Mouse (Mus musculus) E14TG2a.4 (cell line): ENCODE results near the gene Tent5c.

Experiments used
- H3K27me3 ChIP-seq: 2 replicates; pipeline ENCODE4 v1.6.1; 2014; ENCODE audit warnings: low read length, control low read depth; ENCODE audit not compliant: insufficient read depth
- H3K36me3 ChIP-seq: 2 replicates; pipeline ENCODE4 v1.6.1; 2014; ENCODE audit warnings: low read length, control low read depth; ENCODE audit not compliant: insufficient read depth
- H3K4me1 ChIP-seq: replicated peaks from 2 replicates; pipeline ENCODE4 v1.6.1; 2014; ENCODE audit warnings: low read depth, low read length, control low read depth
- H3K4me3 ChIP-seq: replicated peaks from 2 replicates; pipeline ENCODE4 v1.5.1; 2014; ENCODE audit warnings: mild to moderate bottlenecking, low read length
- H3K9me3 ChIP-seq: 2 replicates; pipeline ENCODE4 v1.6.1; 2014; ENCODE audit warnings: low read length, control low read depth
- CTCF ChIP-seq: conservative IDR thresholded peaks from 2 replicates; pipeline ENCODE4 v1.5.1; 2014; ENCODE audit warnings: low read length
- NANOG ChIP-seq: IDR thresholded peaks from 2 replicates; pipeline ENCODE4 v1.6.1; 2014; ENCODE audit warnings: borderline replicate concordance, low read length, mixed read lengths
- POU5F1 ChIP-seq: IDR thresholded peaks from 2 replicates; pipeline ENCODE4 v1.6.1; 2014; ENCODE audit warnings: low read length, borderline replicate concordance

Gene Tent5c

DNA sequence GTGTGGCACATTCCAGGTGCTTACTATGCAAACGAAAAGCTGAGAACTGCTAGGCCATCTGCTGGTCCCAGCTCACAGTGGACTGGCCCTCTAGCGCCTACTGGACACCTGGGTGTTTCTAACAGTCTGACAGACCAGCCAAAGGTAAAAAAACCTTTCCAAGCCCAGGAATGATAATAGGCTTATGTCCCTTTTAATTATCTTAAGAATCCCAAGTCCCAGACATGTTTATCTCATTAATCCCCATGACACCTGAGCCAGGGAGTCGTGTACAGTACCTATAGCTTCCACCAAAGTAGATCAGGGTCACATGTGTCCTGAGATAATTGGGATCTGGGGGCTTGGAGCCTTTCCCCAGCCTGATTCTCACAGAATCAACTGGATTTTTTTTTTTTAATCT, 7.0 kb upstream of the Tent5c start:
- peaks cover 22% of the 10 kb centered on the region for H3K9me3 ChIP-seq
- H3K36me3 ChIP-seq: peaks cover 6% of the 10 kb centered on the region; the same call in 1 of the 2 replicates
- TF ChIP-seq NANOG: no peak
- TF ChIP-seq POU5F1: no peak
- no peak for TF ChIP-seq CTCF

DNA sequence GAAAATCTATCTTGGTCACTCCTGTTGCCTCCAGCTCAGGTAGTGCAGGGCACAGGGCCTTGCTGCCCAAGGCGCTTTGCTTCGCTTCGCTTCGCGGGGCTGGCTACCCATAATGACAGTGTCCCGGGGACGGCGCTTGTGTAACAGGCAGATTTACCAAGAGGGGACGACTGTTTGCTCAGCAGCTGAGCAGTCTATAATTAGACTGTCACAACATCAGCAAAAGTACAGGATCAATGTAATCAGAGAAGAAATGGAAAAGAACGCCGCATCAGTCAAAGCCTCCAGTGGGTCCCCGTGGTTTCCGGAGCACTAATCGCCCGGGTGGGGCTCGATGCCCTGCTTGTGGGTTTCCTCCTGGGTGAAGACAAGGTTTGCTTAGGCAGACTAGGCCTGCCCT, 6.3 kb upstream of the Tent5c start:
- TF ChIP-seq POU5F1: no peak
- TF ChIP-seq CTCF: no peak
- TF ChIP-seq NANOG: no peak
- peaks cover 17% of the 10 kb centered on the region for H3K9me3 ChIP-seq
- peaks cover 6% of the 10 kb centered on the region; the same call in 1 of the 2 replicates for H3K36me3 ChIP-seq
- H3K4me1 ChIP-seq: peaks cover 35% of the 10 kb centered on the region
- no peak overlapping the region for H3K4me3 ChIP-seq
- H3K27me3 ChIP-seq: no peaks in the 10 kb centered on the region

More for the DNA sequence above, 7.0 kb upstream of the Tent5c start:
- Histone ChIP-seq H3K4me1 (peaks cover 30% of the 10 kb centered on the region), H3K4me3 (no peak overlapping the region), H3K27me3 (no peaks in the 10 kb centered on the region)

DNA sequence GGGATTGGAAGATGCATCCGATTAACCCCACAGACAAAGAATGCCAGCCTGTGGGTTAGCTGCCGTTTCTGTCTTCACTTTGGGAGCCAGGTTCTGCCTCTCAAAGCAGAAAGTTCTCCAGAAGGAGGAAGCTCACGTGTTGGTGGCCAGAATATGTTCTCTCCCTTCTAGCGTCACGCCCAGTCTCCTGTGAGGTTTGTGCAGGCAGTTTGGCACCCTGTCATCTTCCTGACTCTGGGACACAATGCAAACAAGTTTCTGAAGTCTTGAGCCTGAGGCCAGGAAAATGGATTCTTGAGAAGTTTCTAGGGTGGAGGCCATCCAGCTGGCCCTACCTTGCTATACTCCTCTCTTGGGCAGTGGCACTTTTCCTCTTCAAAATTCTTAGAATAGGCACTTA, 5.8 kb upstream of the Tent5c start:
- no peak for TF ChIP-seq CTCF
- TF ChIP-seq POU5F1: no peak
- TF ChIP-seq NANOG: no peak
- H3K4me3 ChIP-seq: no peak overlapping the region
- no peaks in the 10 kb centered on the region for H3K27me3 ChIP-seq
- H3K4me1 ChIP-seq: peaks cover 41% of the 10 kb centered on the region
- peaks cover 6% of the 10 kb centered on the region; the same call in 1 of the 2 replicates for H3K36me3 ChIP-seq
- peaks cover 12% of the 10 kb centered on the region for H3K9me3 ChIP-seq

- peak overlapping the region; percentile 83 for H3K4me3 ChIP-seq
- peaks cover 9% of the 10 kb centered on the region for H3K9me3 ChIP-seq
- H3K36me3 ChIP-seq: peaks cover 6% of the 10 kb centered on the region; the same call in 1 of the 2 replicates
- H3K27me3 ChIP-seq: peaks cover 39% of the 10 kb centered on the region
- TF ChIP-seq CTCF: no peak
- no peak for TF ChIP-seq POU5F1
- no peak for TF ChIP-seq NANOG
- H3K4me1 ChIP-seq: peaks cover 39% of the 10 kb centered on the region
These were observed 831 bp upstream of the Tent5c start for GRCm38 (mm10) chr3:100490010-100490300.

- peak overlapping the region; percentile 86 for H3K4me3 ChIP-seq
- peaks cover 5% of the 10 kb centered on the region for H3K9me3 ChIP-seq
- H3K36me3 ChIP-seq: peaks cover 3% of the 10 kb centered on the region; the same call in 1 of the 2 replicates
- no peak for TF ChIP-seq NANOG
- TF ChIP-seq POU5F1: no peak
- TF ChIP-seq CTCF: no peak
- peaks cover 27% of the 10 kb centered on the region for H3K4me1 ChIP-seq
- peaks cover 39% of the 10 kb centered on the region for H3K27me3 ChIP-seq
These were observed 632 bp downstream of the Tent5c start for GRCm38 (mm10) chr3:100488251-100489132.

DNA sequence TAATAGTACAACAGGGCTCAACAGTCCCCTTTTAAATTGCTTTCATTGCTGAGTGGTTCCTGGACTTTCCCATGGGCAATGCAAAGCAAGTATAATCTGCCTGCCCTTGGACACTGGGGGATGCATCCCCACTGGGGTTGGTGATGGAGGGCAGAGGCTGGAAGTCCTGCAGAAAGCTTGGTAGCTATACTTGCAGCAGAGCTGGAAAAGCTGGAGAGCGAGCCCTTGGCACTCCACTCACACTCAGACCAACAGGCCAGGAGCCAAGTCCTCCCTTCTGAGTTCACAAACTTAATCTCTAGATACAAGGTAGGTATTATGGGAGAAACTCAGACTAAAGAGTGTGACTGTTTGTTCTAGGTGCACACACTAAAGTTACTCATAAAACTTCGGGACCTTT, 2.1 kb downstream of the Tent5c start:
- Histone ChIP-seq H3K4me3 (no peak overlapping the region), H3K36me3 (no peaks in the 10 kb centered on the region), H3K9me3 (no peaks in the 10 kb centered on the region), H3K27me3 (peaks cover 39% of the 10 kb centered on the region), H3K4me1 (peaks cover 28% of the 10 kb centered on the region)
- TF ChIP-seq POU5F1 (no peak), CTCF (no peak), NANOG (no peak)

DNA sequence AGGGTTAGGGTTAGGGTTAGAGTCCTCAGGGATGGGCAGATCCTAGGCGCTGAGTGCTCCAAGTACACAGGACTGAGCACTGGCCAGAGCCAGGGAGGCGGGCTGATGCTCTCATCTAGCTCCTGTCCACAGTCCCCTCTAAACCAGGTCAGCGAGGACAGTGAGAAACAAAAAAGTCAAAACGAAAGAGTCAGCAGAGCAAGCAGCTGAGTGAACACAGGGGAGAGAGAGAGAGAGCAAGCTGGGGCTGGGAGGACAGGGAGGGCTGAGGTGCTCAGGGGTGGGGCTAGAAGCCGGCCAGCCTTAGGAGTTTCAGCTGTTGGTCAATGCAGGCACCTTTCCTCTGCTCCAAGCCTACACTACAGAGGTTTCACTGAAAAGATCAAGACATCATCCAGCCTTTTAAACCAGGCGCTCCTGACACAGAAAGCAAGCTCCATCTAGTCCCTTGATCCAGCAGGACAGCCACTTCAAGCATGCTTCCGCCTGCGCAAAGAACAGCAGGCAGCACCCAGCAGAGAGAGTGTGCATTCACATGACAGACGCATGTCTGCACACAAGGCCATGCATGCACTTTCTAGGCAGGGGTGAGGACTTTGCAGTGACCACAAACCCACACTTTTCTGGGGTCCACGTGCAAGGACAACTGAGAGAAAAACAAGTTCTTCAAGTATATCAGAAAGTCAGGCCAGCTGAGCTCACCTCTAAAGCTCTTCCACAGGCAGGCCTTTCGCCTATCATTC, 3.6 kb downstream of the Tent5c start:
- Histone ChIP-seq H3K9me3 (no peaks in the 10 kb centered on the region), H3K4me1 (peaks cover 25% of the 10 kb centered on the region), H3K4me3 (no peak overlapping the region), H3K36me3 (no peaks in the 10 kb centered on the region), H3K27me3 (peaks cover 39% of the 10 kb centered on the region)
- no peak for TF ChIP-seq NANOG
- no peak for TF ChIP-seq POU5F1
- no peak for TF ChIP-seq CTCF

GRCm38 (mm10) chr3:100482971-100483610, 6.0 kb downstream of the Tent5c start:
- H3K36me3 ChIP-seq: no peaks in the 10 kb centered on the region
- TF ChIP-seq NANOG: no peak
- no peak for TF ChIP-seq CTCF
- TF ChIP-seq POU5F1: no peak
- H3K4me1 ChIP-seq: peaks cover 15% of the 10 kb centered on the region
- no peak overlapping the region for H3K4me3 ChIP-seq
- H3K9me3 ChIP-seq: no peaks in the 10 kb centered on the region
- peaks cover 30% of the 10 kb centered on the region for H3K27me3 ChIP-seq
